In the genomic region with DNA sequence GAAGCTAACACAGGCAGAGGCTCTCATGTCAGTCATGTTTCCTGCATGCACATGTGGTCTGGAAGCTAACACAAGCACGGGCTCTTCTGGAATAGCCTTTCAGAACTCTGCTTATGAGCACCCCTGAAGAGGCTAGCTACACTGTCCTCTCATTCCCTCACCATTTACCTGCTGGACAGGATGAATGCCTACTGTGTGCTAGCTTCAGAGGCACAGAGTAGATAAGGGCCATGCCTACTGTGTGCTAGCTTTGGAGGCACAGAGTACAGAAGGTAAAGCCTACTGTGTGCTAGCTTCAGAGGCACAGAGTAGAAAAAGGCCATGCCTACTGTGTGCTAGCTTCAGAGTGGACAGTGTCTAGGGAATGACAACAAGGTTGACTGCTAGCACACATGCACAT, we compare ENCODE assay signal across 27 mouse cellular contexts. TPM values are rescaled to one million over a fixed set of nuclear protein-coding genes. Genes with fewer than 3 reads are reported as not detected.
"Had no signal": no experiment of that assay in that cellular context is flagged by ENCODE, and none has a peak within 500 bp of the region (broad histone marks: within the 10 kb centered on the region; RNA-seq: fewer than 3 reads in every experiment).

No protein-coding gene starts in this region.

- H3K4me2 ChIP-seq: heart, embryonic 12.5 days; hindbrain, embryonic 13.5 days; hindbrain, embryonic 15.5 days; limb, embryonic 12.5 days; liver, embryonic 11.5 days; liver, embryonic 13.5 days; liver, embryonic 15.5 days had no signal

- H3K9ac ChIP-seq: heart, embryonic 12.5 days; hindbrain, embryonic 13.5 days; hindbrain, embryonic 15.5 days; limb, embryonic 12.5 days; liver, embryonic 13.5 days; liver, embryonic 15.5 days had no signal

- H3K4me1 ChIP-seq: heart, embryonic 12.5 days; hindbrain, embryonic 13.5 days; limb, embryonic 10.5 days; limb, embryonic 12.5 days; liver, embryonic 13.5 days; liver, embryonic 15.5 days had no signal

- H3K9me3 ChIP-seq: heart, embryonic 12.5 days; hindbrain, embryonic 13.5 days; hindbrain, embryonic 15.5 days; limb, embryonic 10.5 days; limb, embryonic 12.5 days; liver, embryonic 13.5 days; liver, embryonic 15.5 days had no signal

- DNase-seq: gastrocnemius, postnatal 14 days; gastrocnemius, postnatal 36 days; heart, adult 11 months; heart, adult 2 months; heart, postnatal 10 days; kidney, postnatal 10 days; kidney, postnatal 4 days; liver; liver, embryonic 13.5 days had no signal

- H3K27ac ChIP-seq: heart, adult 2 months; hindbrain, embryonic 13.5 days; hindbrain, embryonic 15.5 days; hindbrain, postnatal 0 days; layer of hippocampus, adult 2 months; left cerebral cortex, adult 2 months; limb, embryonic 10.5 days; limb, embryonic 12.5 days; liver, embryonic 13.5 days; liver, embryonic 15.5 days had no signal

- ATAC-seq: hindbrain, postnatal 0 days; intestine, embryonic 16.5 days had no signal

- H3K4me3 ChIP-seq: heart, adult 2 months; heart, embryonic 12.5 days; hindbrain, embryonic 13.5 days; hindbrain, embryonic 15.5 days; layer of hippocampus, adult 2 months; left cerebral cortex, adult 2 months; limb, embryonic 10.5 days; limb, embryonic 12.5 days; liver, embryonic 13.5 days; liver, embryonic 15.5 days had no signal

- H3K36me3 ChIP-seq: heart, embryonic 12.5 days; hindbrain, embryonic 13.5 days; hindbrain, embryonic 15.5 days; limb, embryonic 10.5 days; limb, embryonic 12.5 days; liver, embryonic 13.5 days; liver, embryonic 15.5 days had no signal

- H3K27me3 ChIP-seq: heart, embryonic 12.5 days; hindbrain, embryonic 13.5 days; hindbrain, embryonic 15.5 days; limb, embryonic 12.5 days; liver, embryonic 13.5 days; liver, embryonic 15.5 days had no signal

RNA-seq across cellular contexts. Expression of a gene that starts 7.8 kb away (rescaled TPM):
- total RNA-seq: gastrocnemius, adult 18-20 months; gastrocnemius, adult 8-10 months; gastrocnemius, postnatal 14 days; gastrocnemius, postnatal 36 days; heart, adult 2 months; heart, postnatal 10 days; heart, postnatal 25 days had no signal
- polyA plus RNA-seq: heart, adult 2 months; heart, embryonic 14.5 days; intestine, embryonic 14.5 days; intestine, embryonic 16.5 days; liver, embryonic 11.5 days; liver, embryonic 13.5 days; liver, embryonic 15.5 days had no signal

RNA-seq across cellular contexts. Expression of a gene that starts 8.1 kb away (rescaled TPM):
- total RNA-seq: gastrocnemius, adult 18-20 months; gastrocnemius, postnatal 36 days; heart, adult 2 months; heart, postnatal 10 days; heart, postnatal 25 days; hematopoietic stem cell, adult 5-6 weeks had no signal
- polyA plus RNA-seq: gonadal fat pad, adult 2 months had no signal
